Mouse (Mus musculus) kidney, postnatal 0 days (tissue): Measurements from ENCODE around the gene Rab4a. TPM values are rescaled to one million over a fixed set of nuclear protein-coding genes. Genes with fewer than 3 reads are reported as not detected.

ENCODE experiments used
- ATAC-seq: fragments of 200-750 bp; cut with Nextera tagmentation; replicated peaks from 2 replicates; pipeline ENCODE4 v1.8.0; 2017; ENCODE audit warnings: low read depth, moderate number of reproducible peaks, moderate TSS enrichment, moderate library complexity; ENCODE audit not compliant: low FRiP score
- DNase-seq: peaks from one replicate; pipeline ENCODE4 v3.0.0-alpha.2; 2016; ENCODE audit warnings: low spot score
- H3K27ac ChIP-seq: fragments of 300-500 bp; sonication (generic); 2 replicates; pipeline ENCODE4 v1.5.1; 2014; ENCODE audit warnings: mild to moderate bottlenecking
- H3K27me3 ChIP-seq: fragments of 300-500 bp; sonication (generic); 2 replicates; pipeline ENCODE4 v1.6.1; 2014; ENCODE audit warnings: low read length, mixed read lengths; ENCODE audit not compliant: insufficient read depth
- H3K36me3 ChIP-seq: fragments of 300-500 bp; sonication (generic); 2 replicates; pipeline ENCODE4 v1.6.1; 2014; ENCODE audit warnings: low read length, mixed read lengths; ENCODE audit not compliant: insufficient read depth
- H3K4me1 ChIP-seq: fragments of 300-500 bp; sonication (generic); replicated peaks from 2 replicates; pipeline ENCODE4 v1.6.1; 2014; ENCODE audit warnings: antibody characterized with exemption, low read length, mixed read lengths; ENCODE audit not compliant: insufficient read depth
- H3K4me2 ChIP-seq: fragments of 300-500 bp; sonication (generic); 2 replicates; pipeline ENCODE4 v1.6.1; 2014; ENCODE audit warnings: mild to moderate bottlenecking, low read length, moderate library complexity, mixed read lengths
- H3K4me3 ChIP-seq: fragments of 300-500 bp; sonication (generic); replicated peaks from 2 replicates; pipeline ENCODE4 v1.5.1; 2014; ENCODE audit warnings: low read depth, low read length
- H3K9ac ChIP-seq: fragments of 300-500 bp; sonication (generic); 2 replicates; pipeline ENCODE4 v1.6.1; 2014; ENCODE audit warnings: low read depth, low read length
- H3K9me3 ChIP-seq: fragments of 300-500 bp; sonication (generic); replicated peaks from 2 replicates; pipeline ENCODE4 v1.6.1; 2016; ENCODE audit warnings: low read length, inconsistent platforms, mixed read lengths
- CTCF ChIP-seq: IDR thresholded peaks from 2 replicates; pipeline ENCODE4 v1.5.1; 2016; ENCODE audit warnings: antibody characterized with exemption, low read depth, mild to moderate bottlenecking, moderate library complexity
- WGBS: fragments of 180-500 bp; shearing (Covaris S2); extraction: QIAGEN DNeasy Blood & Tissue Kit; methylation state at CpG from one replicate; pipeline ENCODE4 v1.1.7; 2014; 5-methylcytosine and 5-hydroxymethylcytosine counted together
- polyA plus RNA-seq: library from polyadenylated mRNA; unstranded; fragments of >200 nt; fragmentation: Nextera tagmentation; extraction: Ambion mirVana; gene quantifications from 2 replicates; pipeline ENCODE4 v1.2.1, GENCODE M21; 2015

The Rab4a gene
- polyA plus RNA-seq, 1 experiment from 2014 or later, result 58.2 TPM

DNA sequence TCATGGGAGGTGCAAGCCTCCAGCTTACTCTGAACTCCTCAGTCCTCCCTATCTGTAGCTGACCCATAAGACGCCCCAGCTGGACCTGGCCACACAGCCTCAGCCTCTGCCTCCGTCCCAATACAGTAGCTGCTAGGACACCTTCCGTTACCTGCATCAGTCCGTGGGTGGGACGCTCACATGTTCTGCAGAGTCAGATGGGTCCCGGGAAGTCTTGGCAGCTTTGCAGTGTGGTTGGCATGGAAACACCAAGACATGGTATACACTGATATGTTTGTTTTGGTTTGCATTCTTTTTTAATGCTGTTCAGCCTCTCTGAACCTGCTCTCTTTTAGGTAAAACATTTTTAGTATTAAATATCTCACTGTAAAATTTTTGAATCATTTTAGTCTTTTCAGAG is 30.6 kb downstream of the Rab4a start:
- no peak overlapping the region for H3K9ac ChIP-seq
- ATAC-seq (no peak), DNase-seq (no peak)
- no peaks in the 10 kb centered on the region for H3K4me1 ChIP-seq
- no peak overlapping the region for H3K4me2 ChIP-seq
- no peaks in the 10 kb centered on the region for H3K9me3 ChIP-seq
- TF ChIP-seq CTCF, result no peak
- 91% methylated on average over 6 of the region's 6 CpGs for WGBS
- no peak overlapping the region for H3K27ac ChIP-seq
- H3K4me3 ChIP-seq, result no peak overlapping the region
- H3K27me3 ChIP-seq, result no peaks in the 10 kb centered on the region
- peaks cover 19% of the 10 kb centered on the region; the same call in 1 of the 2 replicates for H3K36me3 ChIP-seq

DNA sequence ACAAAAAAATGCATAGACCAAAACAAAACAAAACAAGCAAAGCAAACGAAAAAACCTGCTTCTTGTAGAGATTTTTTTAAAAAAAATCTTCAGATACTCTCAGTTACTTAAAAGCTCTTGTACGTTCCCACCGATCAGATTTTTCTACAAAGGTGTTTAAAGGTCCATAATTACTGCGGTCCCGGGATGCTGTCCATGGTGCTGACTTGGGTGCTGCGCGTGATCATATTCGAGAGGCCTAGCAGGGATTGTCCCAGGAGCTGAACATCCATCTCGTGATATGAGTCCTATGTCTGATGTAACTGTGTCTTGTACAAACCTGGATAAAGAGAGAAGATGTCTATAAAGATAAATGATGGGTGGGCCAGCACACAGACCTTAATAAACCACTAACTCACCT is 32.7 kb downstream of the Rab4a start:
- WGBS, result 61% methylated on average over 9 of the region's 9 CpGs
- Histone ChIP-seq H3K4me3 (no peak overlapping the region), H3K9me3 (no peaks in the 10 kb centered on the region), H3K27ac (no peak overlapping the region), H3K36me3 (peaks cover 6% of the 10 kb centered on the region; the same call in 1 of the 2 replicates), H3K9ac (no peak overlapping the region), H3K4me2 (no peak overlapping the region), H3K27me3 (no peaks in the 10 kb centered on the region), H3K4me1 (no peaks in the 10 kb centered on the region)
- TF ChIP-seq CTCF, result no peak
- ATAC-seq (no peak), DNase-seq (peak; percentile 37)

DNA sequence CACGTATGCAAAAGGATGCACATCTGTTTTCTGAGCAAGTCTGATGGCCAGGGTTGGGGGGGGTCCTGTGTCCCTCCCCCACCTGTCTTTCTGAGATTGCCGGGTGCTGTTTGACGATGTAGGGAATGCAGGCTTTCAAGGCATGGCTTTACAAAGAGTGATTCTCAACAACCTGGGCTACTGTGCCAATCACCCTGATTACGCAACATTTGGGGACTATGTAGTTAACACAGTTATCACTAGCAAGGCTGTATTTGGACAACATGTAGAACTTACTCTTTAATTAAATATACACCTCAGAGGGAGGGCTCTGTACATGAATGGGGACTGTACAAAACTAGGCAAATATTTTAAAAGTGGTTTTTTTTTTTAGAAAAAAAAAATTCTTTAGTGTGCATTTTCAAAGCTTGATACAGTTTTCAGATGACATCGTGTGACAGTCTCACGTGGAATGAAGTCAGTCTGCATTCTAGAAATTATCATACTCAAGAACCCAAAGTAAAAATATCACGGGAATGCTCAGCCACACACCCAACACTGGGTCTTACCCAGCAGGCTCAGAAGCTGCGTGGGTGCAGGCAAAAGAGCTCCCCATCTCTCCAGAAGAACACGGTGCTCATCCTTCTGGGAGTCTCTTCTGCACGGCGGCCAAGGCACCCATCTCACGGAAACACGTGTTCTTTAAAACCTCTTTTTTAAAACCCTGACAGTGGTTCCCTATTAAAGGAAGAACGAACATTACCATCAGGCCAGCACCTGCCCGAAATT is 35.0 kb downstream of the Rab4a start:
- 92% methylated on average over 15 of the region's 15 CpGs for WGBS
- Histone ChIP-seq H3K27ac (no peak overlapping the region), H3K4me2 (no peak overlapping the region), H3K9me3 (no peaks in the 10 kb centered on the region), H3K36me3 (no peaks in the 10 kb centered on the region), H3K27me3 (no peaks in the 10 kb centered on the region), H3K4me3 (no peak overlapping the region), H3K9ac (no peak overlapping the region), H3K4me1 (no peaks in the 10 kb centered on the region)
- TF ChIP-seq CTCF, result no peak
- DNase-seq (no peak), ATAC-seq (no peak)

DNA sequence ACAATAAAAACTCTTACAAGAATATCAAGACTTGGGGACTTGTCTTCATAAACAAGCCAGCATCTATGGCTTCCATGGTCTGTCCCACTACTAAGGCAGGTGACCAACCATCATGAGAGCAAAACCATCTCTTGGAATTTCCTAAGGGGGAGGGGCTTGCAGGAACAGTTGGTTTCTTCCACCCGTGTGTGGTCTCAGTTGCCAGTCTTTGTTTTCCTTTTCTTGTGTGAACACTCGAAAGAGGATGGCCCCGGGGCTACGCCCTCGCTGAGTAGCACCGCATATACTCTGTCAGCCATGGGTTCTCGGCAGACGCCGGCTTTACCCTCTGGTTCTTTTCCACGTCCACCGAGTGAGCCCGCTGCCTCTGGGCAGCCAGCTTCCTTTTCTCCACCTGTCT is 36.3 kb downstream of the Rab4a start:
- Histone ChIP-seq H3K9me3 (no peaks in the 10 kb centered on the region), H3K27me3 (no peaks in the 10 kb centered on the region), H3K4me2 (no peak overlapping the region), H3K4me1 (no peaks in the 10 kb centered on the region), H3K4me3 (no peak overlapping the region), H3K9ac (no peak overlapping the region), H3K36me3 (no peaks in the 10 kb centered on the region), H3K27ac (no peak overlapping the region)
- DNase-seq (no peak), ATAC-seq (no peak)
- TF ChIP-seq CTCF, result no peak
- 88% methylated on average over 12 of the region's 12 CpGs for WGBS

DNA sequence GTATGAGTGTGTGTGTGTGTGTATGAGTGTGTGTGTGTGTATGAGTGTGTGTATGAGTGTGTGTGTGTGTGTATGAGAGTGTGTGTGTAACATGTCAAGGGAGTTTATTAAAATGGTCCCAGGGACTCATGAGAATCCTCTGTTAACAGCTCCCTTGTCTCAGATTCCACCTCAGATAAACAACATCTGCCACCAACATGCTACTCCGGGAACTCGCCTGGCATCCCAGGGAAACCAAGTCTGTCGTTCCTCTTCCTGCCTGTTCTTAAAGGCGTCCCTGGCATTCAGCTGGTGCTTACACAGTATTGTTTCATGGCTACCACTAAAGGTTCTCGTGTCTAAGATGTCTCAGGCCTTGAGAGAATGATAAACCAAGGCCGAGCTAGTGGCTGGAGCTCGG is 38.6 kb downstream of the Rab4a start:
- Histone ChIP-seq H3K27ac (no peak overlapping the region), H3K9ac (no peak overlapping the region), H3K4me1 (no peaks in the 10 kb centered on the region), H3K4me2 (no peak overlapping the region), H3K4me3 (no peak overlapping the region), H3K9me3 (no peaks in the 10 kb centered on the region), H3K27me3 (no peaks in the 10 kb centered on the region), H3K36me3 (no peaks in the 10 kb centered on the region)
- 82% methylated on average over 7 of the region's 7 CpGs for WGBS
- TF ChIP-seq CTCF, result no peak
- no peak for DNase-seq
- no peak for ATAC-seq

DNA sequence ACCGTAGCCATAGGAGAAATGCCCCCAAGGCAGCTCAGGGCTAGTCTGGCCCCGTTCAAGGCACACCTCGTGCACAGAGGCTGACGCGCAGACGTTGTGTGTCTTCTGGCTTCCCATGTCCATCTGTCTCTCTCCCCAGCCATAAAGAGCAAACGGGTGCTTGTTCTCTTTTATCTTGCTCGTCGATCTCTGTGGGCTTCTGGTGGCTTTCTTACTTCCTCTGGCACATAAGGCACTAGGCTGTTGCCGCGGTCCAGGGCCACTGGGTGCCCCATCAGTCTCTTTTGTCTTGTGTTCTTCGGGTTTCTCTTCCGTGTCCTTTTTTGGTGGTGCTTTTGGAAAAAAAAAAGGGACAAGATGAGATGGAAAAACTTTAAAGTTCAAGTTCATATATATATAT is 39.3 kb downstream of the Rab4a start:
- no peaks in the 10 kb centered on the region for H3K36me3 ChIP-seq
- DNase-seq (no peak), ATAC-seq (no peak)
- no peak for TF ChIP-seq CTCF
- WGBS, result 72% methylated on average over 13 of the region's 13 CpGs
- H3K27ac ChIP-seq, result no peak overlapping the region
- no peaks in the 10 kb centered on the region for H3K9me3 ChIP-seq
- H3K27me3 ChIP-seq, result no peaks in the 10 kb centered on the region
- H3K4me2 ChIP-seq, result no peak overlapping the region
- no peak overlapping the region for H3K9ac ChIP-seq
- H3K4me3 ChIP-seq, result no peak overlapping the region
- no peaks in the 10 kb centered on the region for H3K4me1 ChIP-seq

DNA sequence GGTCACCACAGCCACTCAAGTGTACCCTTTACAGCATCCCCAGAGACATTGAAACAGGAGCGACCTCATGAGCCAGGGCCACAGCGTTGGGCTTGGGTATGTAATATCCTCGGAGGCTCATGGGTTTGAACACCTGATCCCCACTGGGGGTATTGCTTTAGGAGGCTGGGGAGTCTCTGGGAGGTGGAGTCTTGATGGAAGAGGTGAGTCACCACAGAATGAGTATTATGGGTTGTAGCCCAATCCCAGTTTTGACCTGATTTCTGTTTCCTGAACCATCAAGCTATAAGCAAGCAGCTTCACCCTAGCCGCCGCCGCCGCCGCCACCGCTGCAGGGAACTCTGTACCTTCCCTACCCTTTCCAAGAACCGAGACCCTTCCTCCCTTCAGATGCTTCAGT is 40.2 kb downstream of the Rab4a start:
- TF ChIP-seq CTCF, result no peak
- Histone ChIP-seq H3K36me3 (no peaks in the 10 kb centered on the region), H3K27me3 (no peaks in the 10 kb centered on the region), H3K4me1 (no peaks in the 10 kb centered on the region), H3K9me3 (no peaks in the 10 kb centered on the region), H3K4me2 (no peak overlapping the region), H3K27ac (no peak overlapping the region), H3K9ac (no peak overlapping the region), H3K4me3 (no peak overlapping the region)
- DNase-seq, result no peak
- no peak for ATAC-seq
- WGBS, result 90% methylated on average over 10 of the region's 10 CpGs
